Comparison of ENCODE assay signal across 7 mouse cellular contexts in genomic region chr19:42017399-42018247, GRCm38 (mm10). TPM values are rescaled to one million over a fixed set of nuclear protein-coding genes. Genes with fewer than 3 reads are reported as not detected.
A peak's percentile ranks its signal among the peaks of the same experiment; 100 is the strongest.
DNase-seq lines count a peak whose midpoint lies in the region; ATAC-seq lines count a peak whose summit lies in the region.

No protein-coding gene starts in this region.

- peak; percentile 43 to 64 for DNase-seq in adrenal gland, adult 18-20 months (ENCODE audit: low spot score in 2 of 2)
- peak; percentile 97 for DNase-seq in cerebellum, adult 11-12 months
- DNase-seq in gastrocnemius, adult 8-10 months (ENCODE audit: low spot score in 2 of 2), result peak; percentile 54 to 65
- no peak for DNase-seq in intestine, embryonic 14.5 days (ENCODE audit: low spot score)
- DNase-seq in left cerebral cortex, postnatal 4 days, result peak; percentile 83
- DNase-seq in yolk sac, embryonic 10.5 days (ENCODE audit: low spot score), result no peak

- H3K27me3 ChIP-seq in intestine, embryonic 14.5 days (replicated peaks; ENCODE audit: control insufficient read depth, insufficient read depth, low read length), result no peaks in the 10 kb centered on the region
- no peaks in the 10 kb centered on the region for H3K27me3 ChIP-seq in midbrain, embryonic 12.5 days

- peak overlapping the region; percentile 44 for H3K27ac ChIP-seq in intestine, embryonic 14.5 days (ENCODE audit: low read depth)
- H3K27ac ChIP-seq in midbrain, embryonic 12.5 days (replicated peaks), result 0 out of 2 replicates have a peak overlapping the region, but pooled peaks have one; percentile 8

- H3K9ac ChIP-seq in intestine, embryonic 14.5 days (ENCODE audit: low read length), result no peak overlapping the region
- H3K9ac ChIP-seq in midbrain, embryonic 12.5 days (replicated peaks), result no peak overlapping the region

- H3K36me3 ChIP-seq in intestine, embryonic 14.5 days (ENCODE audit: control insufficient read depth, insufficient read depth, low read length), result no peaks in the 10 kb centered on the region
- H3K36me3 ChIP-seq in midbrain, embryonic 12.5 days, result no peaks in the 10 kb centered on the region

- H3K4me3 ChIP-seq in intestine, embryonic 14.5 days (ENCODE audit: low read depth, low read length), result no peak overlapping the region
- no peak overlapping the region for H3K4me3 ChIP-seq in midbrain, embryonic 12.5 days

- intact Hi-C loops in left cerebral cortex, postnatal 4 days (cut with DNase I), result no loop called here

- no peaks in the 10 kb centered on the region for H3K9me3 ChIP-seq in intestine, embryonic 14.5 days (ENCODE audit: control insufficient read depth, low read length)
- no peaks in the 10 kb centered on the region for H3K9me3 ChIP-seq in midbrain, embryonic 12.5 days

- 58% methylated on average over 8 of the region's 8 CpGs for WGBS in intestine, embryonic 14.5 days
- 76% methylated on average over 8 of the region's 8 CpGs for WGBS in midbrain, embryonic 12.5 days

- ATAC-seq in intestine, embryonic 14.5 days (replicated peaks; ENCODE audit: low FRiP score, low TSS enrichment, low read depth), result 0 out of 2 replicates have a peak, but pooled peaks have one; percentile 36
- no peak for ATAC-seq in midbrain, embryonic 12.5 days (ENCODE audit: low FRiP score, low read depth)

- no peak overlapping the region for H3K4me2 ChIP-seq in intestine, embryonic 14.5 days (ENCODE audit: low read length)
- no peak overlapping the region for H3K4me2 ChIP-seq in midbrain, embryonic 12.5 days (replicated peaks)

- H3K4me1 ChIP-seq in intestine, embryonic 14.5 days (replicated peaks; ENCODE audit: control insufficient read depth, insufficient read depth, low read length), result peaks cover 3% of the 10 kb centered on the region; the same call in 1 of the 2 replicates
- H3K4me1 ChIP-seq in midbrain, embryonic 12.5 days, result peaks cover 4% of the 10 kb centered on the region; the same call in 1 of the 2 replicates

RNA-seq across cellular contexts. Expression of gene Ankrd2, which starts 18.2 kb away (rescaled TPM):
- under 1 TPM; 0.64 to 0.76 TPM for total RNA-seq in adrenal gland, adult 18-20 months (2021)
- total RNA-seq in gastrocnemius, adult 8-10 months (2022), result 100 to 1,000 TPM; 131 to 242 (median 170) TPM
- polyA plus RNA-seq in intestine, embryonic 14.5 days (2014; fragmentation: Nextera tagmentation; extraction: Ambion mirVana), result 0.27 and 0.32 TPM in 2 replicates
- not detected for total RNA-seq in left cerebral cortex, postnatal 4 days (2021)
- not detected in 2 replicates for polyA plus RNA-seq in midbrain, embryonic 12.5 days (2016; fragmentation: Nextera tagmentation; extraction: Ambion mirVana)

RNA-seq across cellular contexts. Expression of gene Hoga1, which starts 27.8 kb away (rescaled TPM):
- 1 to 10 TPM; 4.2 to 6.5 TPM for total RNA-seq in adrenal gland, adult 18-20 months (2021)
- total RNA-seq in gastrocnemius, adult 8-10 months (2022), result 1 to 10 TPM; 3.0 to 4.8 (median 3.7) TPM
- polyA plus RNA-seq in intestine, embryonic 14.5 days (2014; fragmentation: Nextera tagmentation; extraction: Ambion mirVana), result 1.4 and 1.7 TPM in 2 replicates
- total RNA-seq in left cerebral cortex, postnatal 4 days (2021), result 10 to 100 TPM in 1 of 2 experiments, 1 to 10 TPM in 1; 9.0 to 10.2 TPM
- polyA plus RNA-seq in midbrain, embryonic 12.5 days (2016; fragmentation: Nextera tagmentation; extraction: Ambion mirVana), result 0.98 and 1.3 TPM in 2 replicates

RNA-seq across cellular contexts. Expression of gene 4933411K16Rik, which starts 34.4 kb away (rescaled TPM):
- under 1 TPM; 0.35 to 0.36 TPM for total RNA-seq in adrenal gland, adult 18-20 months (2021)
- total RNA-seq in gastrocnemius, adult 8-10 months (2022), result under 1 TPM in 3 of 4 experiments, not detected in 1; 0.21 to 0.53 (median 0.36) TPM
- polyA plus RNA-seq in intestine, embryonic 14.5 days (2014; fragmentation: Nextera tagmentation; extraction: Ambion mirVana), result 0.13 TPM in 1 of 2 replicates, not detected in the other
- 1 to 10 TPM; 2.2 to 2.6 TPM for total RNA-seq in left cerebral cortex, postnatal 4 days (2021)
- polyA plus RNA-seq in midbrain, embryonic 12.5 days (2016; fragmentation: Nextera tagmentation; extraction: Ambion mirVana), result not detected in 2 replicates

RNA-seq across cellular contexts. Expression of gene Ubtd1, which starts 36.1 kb away (rescaled TPM):
- 10 to 100 TPM; 16.4 to 17.4 TPM for total RNA-seq in adrenal gland, adult 18-20 months (2021)
- total RNA-seq in gastrocnemius, adult 8-10 months (2022), result 10 to 100 TPM; 15.0 to 17.5 (median 15.8) TPM
- polyA plus RNA-seq in intestine, embryonic 14.5 days (2014; fragmentation: Nextera tagmentation; extraction: Ambion mirVana), result 9.1 and 9.9 TPM in 2 replicates
- 10 to 100 TPM; 12.7 to 13.5 TPM for total RNA-seq in left cerebral cortex, postnatal 4 days (2021)
- polyA plus RNA-seq in midbrain, embryonic 12.5 days (2016; fragmentation: Nextera tagmentation; extraction: Ambion mirVana), result 11.2 and 12.0 TPM in 2 replicates

RNA-seq across cellular contexts. Expression of gene Mms19, which starts 36.7 kb away (rescaled TPM):
- total RNA-seq in adrenal gland, adult 18-20 months (2021), result 10 to 100 TPM; 17.3 to 22.1 TPM
- total RNA-seq in gastrocnemius, adult 8-10 months (2022), result 10 to 100 TPM in 2 of 4 experiments, 1 to 10 TPM in 2; 9.1 to 14.1 (median 9.8) TPM
- polyA plus RNA-seq in intestine, embryonic 14.5 days (2014; fragmentation: Nextera tagmentation; extraction: Ambion mirVana), result 36.3 and 41.0 TPM in 2 replicates
- 10 to 100 TPM; 38.4 to 51.1 TPM for total RNA-seq in left cerebral cortex, postnatal 4 days (2021)
- polyA plus RNA-seq in midbrain, embryonic 12.5 days (2016; fragmentation: Nextera tagmentation; extraction: Ambion mirVana), result 35.5 and 37.8 TPM in 2 replicates

Comparison
In these comparisons a context has a peak if more than half of its experiments do, and no peak if none do; other contexts are left out.
1. DNase-seq: peak in adrenal gland, adult 18-20 months (2 of 2), cerebellum, adult 11-12 months (single experiment), gastrocnemius, adult 8-10 months (2 of 2) and left cerebral cortex, postnatal 4 days (single experiment); none in intestine, embryonic 14.5 days (single experiment) and yolk sac, embryonic 10.5 days (single experiment).
2. RNA of gene Ankrd2, which starts 18.2 kb away (total RNA-seq): 131 to 242 TPM in gastrocnemius, adult 8-10 months; 0.64 to 0.76 TPM in adrenal gland, adult 18-20 months and not detected in left cerebral cortex, postnatal 4 days; every median in the first group is over 10 times any median in the second.